Mouse (Mus musculus): ENCODE measurements around the gene Cryga. TPM values are rescaled to one million over a fixed set of nuclear protein-coding genes. Genes with fewer than 3 reads are reported as not detected.
"Not testable (repeated sequence)": the region's sequence is repeated elsewhere in the genome, so short reads cannot be mapped to it uniquely, and the experiment has no call there.

Cryga gene
- polyA plus RNA-seq, 1 experiment from 2014 or later, result not detected

DNA sequence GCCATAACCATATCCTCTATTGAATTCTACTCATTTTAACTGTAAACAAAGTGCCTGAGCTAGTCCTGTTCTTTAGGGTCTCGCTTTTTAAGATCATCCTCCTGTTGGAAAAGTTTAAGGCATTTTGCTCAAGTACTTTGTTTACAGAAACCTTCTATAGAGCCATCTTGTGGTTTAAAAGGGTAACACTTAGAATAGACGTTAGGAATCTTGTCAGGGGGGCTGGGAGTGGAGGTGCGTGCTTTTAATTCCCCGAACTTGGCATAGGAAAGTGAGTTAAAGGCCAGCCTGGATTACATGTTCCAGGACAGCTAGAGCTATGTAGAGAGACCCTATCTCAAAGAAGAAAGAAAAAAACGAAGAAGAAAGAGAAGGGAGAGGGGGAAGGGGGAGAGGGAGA lies 27.6 kb downstream of the Cryga start:
- no peaks in the 10 kb centered on the region for H3K9me3 ChIP-seq (ENCODE audit: control insufficient read depth, low read length)
- H3K36me3 ChIP-seq (ENCODE audit: control insufficient read depth, insufficient read depth, low read length), result no peaks in the 10 kb centered on the region
- H3K27ac ChIP-seq (replicated peaks; ENCODE audit: low read depth, low read length), result no peak overlapping the region
- WGBS, result 30% methylated on average over 5 of the region's 5 CpGs
- no peak overlapping the region for H3K4me2 ChIP-seq (ENCODE audit: low read length)
- no peaks in the 10 kb centered on the region for H3K27me3 ChIP-seq (ENCODE audit: control insufficient read depth, insufficient read depth, low read length)
- H3K4me1 ChIP-seq (ENCODE audit: control insufficient read depth, insufficient read depth, low read length), result no peaks in the 10 kb centered on the region
- H3K9ac ChIP-seq (replicated peaks; ENCODE audit: low read length), result no peak overlapping the region
- no peak overlapping the region for H3K4me3 ChIP-seq (replicated peaks; ENCODE audit: low read depth, low read length)
- no peak for ATAC-seq (ENCODE audit: low FRiP score, low TSS enrichment)
- DNase-seq, result peak; percentile 53

DNA sequence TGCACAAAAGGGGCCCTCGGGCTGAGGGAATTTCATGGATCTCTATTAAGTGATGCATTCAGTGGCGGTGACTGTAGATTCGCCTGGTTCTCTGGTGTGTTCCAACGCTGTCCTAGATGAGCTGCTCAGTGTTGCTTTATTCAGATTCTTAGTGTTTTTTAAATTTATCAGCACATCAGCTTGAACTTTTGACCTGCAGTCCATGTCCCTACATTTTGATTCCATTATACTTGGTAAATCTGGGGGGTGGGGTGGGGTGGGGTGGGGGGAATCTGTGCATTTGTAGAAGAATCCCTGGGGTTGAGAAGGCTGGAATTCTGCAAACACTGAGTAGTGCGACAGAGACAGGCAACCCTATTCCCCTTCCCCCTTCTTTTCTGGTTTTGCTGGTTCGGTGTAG lies 29.6 kb downstream of the Cryga start, which contains the start of gene Crygc:
Gene Crygc, minus strand, starts transcription at position 101 of the 400 bp plus-strand sequence.
- H3K4me2 ChIP-seq (ENCODE audit: low read length), result no peak within 1 kb of the TSS
- H3K9me3 ChIP-seq (ENCODE audit: control insufficient read depth, low read length), result no peaks in the 10 kb centered on the region
- H3K27ac ChIP-seq (replicated peaks; ENCODE audit: low read depth, low read length), result no peak within 1 kb of the TSS
- no peaks in the 10 kb centered on the region for H3K36me3 ChIP-seq (ENCODE audit: control insufficient read depth, insufficient read depth, low read length)
- ATAC-seq (ENCODE audit: low FRiP score, low TSS enrichment) (no peak), DNase-seq (no peak)
- H3K27me3 ChIP-seq (ENCODE audit: control insufficient read depth, insufficient read depth, low read length), result no peaks in the 10 kb centered on the region
- no peaks in the 10 kb centered on the region for H3K4me1 ChIP-seq (ENCODE audit: control insufficient read depth, insufficient read depth, low read length)
- no peak within 1 kb of the TSS for H3K4me3 ChIP-seq (replicated peaks; ENCODE audit: low read depth, low read length)
- WGBS, result 65% methylated on average over 6 of the region's 6 CpGs
- H3K9ac ChIP-seq (replicated peaks; ENCODE audit: low read length), result no peak within 1 kb of the TSS

DNA sequence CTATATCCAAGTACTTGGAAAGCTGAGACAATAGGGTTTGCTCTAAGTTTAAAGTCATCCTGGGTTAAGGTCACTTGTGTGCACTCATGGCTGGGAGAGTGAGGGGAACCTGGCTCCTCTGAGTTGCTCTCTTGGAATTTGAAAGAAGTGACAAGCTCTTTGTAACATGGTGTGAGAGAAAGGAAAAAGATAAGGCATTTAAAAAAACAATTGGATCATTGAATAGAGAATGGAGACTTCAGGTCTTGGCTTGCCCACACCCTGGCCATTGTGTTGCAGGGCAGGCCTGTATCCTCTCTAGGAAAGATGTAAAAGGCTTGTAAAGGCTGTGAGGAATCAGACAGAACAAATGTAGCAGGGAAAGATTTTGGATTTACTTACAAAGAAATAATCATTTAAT lies 35.3 kb downstream of the Cryga start:
- no peak for ATAC-seq (ENCODE audit: low FRiP score, low TSS enrichment)
- Histone ChIP-seq H3K27me3 (ENCODE audit: control insufficient read depth, insufficient read depth, low read length) (no peaks in the 10 kb centered on the region), H3K4me1 (ENCODE audit: control insufficient read depth, insufficient read depth, low read length) (no peaks in the 10 kb centered on the region)

DNA sequence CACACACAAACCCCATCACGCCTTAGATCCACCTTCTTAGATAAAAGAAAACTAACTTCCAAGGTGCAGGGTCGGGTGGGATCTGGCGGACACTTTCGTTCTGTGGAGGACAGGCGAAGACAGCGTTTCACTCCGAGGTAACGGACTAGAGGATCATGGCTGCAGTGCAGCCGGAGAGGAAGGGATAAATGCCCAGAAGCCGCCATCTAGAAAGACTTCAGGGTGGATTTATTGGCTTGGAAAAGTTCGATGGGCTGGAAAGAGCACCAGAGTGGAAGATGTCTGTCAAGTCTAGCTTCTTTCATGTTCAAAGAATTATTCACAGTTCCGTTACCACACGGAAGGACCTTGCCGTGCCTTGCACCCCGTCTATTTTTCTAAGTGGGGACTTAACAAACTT lies 39.0 kb downstream of the Cryga start:
- 87% methylated on average over 15 of the region's 15 CpGs for WGBS
- DNase-seq, result no peak

More for the DNA sequence above, 35.3 kb downstream of the Cryga start:
- Histone ChIP-seq H3K9me3 (ENCODE audit: control insufficient read depth, low read length) (no peaks in the 10 kb centered on the region), H3K36me3 (ENCODE audit: control insufficient read depth, insufficient read depth, low read length) (no peaks in the 10 kb centered on the region), H3K9ac (replicated peaks; ENCODE audit: low read length) (no peak overlapping the region), H3K27ac (replicated peaks; ENCODE audit: low read depth, low read length) (no peak overlapping the region), H3K4me2 (ENCODE audit: low read length) (no peak overlapping the region), H3K4me3 (replicated peaks; ENCODE audit: low read depth, low read length) (no peak overlapping the region)
- no peak for DNase-seq

DNA sequence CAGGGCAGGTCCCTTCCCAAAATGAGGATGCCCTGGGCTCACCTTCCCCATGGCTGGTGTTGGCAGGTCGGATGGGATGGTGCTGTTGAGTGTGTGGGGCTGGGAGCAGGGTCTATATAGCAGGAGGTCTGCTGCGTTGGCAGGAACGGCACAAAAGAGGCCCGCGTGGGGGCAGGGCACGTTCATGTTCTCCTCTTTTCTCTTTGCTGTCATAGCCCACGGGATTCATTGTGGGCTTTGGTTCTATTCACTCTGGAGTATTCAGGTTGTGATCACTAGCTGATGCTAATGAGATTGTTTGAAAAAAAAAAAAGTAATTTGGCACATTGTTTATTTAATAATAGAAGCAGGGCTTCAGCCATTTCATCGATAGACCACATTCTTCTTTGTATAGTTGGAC lies 39.8 kb downstream of the Cryga start, which contains the start of gene Crygd:
Gene Crygd, minus strand, starts transcription at position 101 of the 400 bp plus-strand sequence.
- 67% methylated on average over 8 of the region's 8 CpGs for WGBS

More for the DNA sequence above, 39.0 kb downstream of the Cryga start:
- Histone ChIP-seq H3K27ac (replicated peaks; ENCODE audit: low read depth, low read length) (no peak overlapping the region), H3K4me2 (ENCODE audit: low read length) (no peak overlapping the region), H3K36me3 (ENCODE audit: control insufficient read depth, insufficient read depth, low read length) (no peaks in the 10 kb centered on the region), H3K4me1 (ENCODE audit: control insufficient read depth, insufficient read depth, low read length) (no peaks in the 10 kb centered on the region), H3K4me3 (replicated peaks; ENCODE audit: low read depth, low read length) (no peak overlapping the region), H3K27me3 (ENCODE audit: control insufficient read depth, insufficient read depth, low read length) (no peaks in the 10 kb centered on the region), H3K9ac (replicated peaks; ENCODE audit: low read length) (no peak overlapping the region), H3K9me3 (ENCODE audit: control insufficient read depth, low read length) (no peaks in the 10 kb centered on the region)
- no peak for ATAC-seq (ENCODE audit: low FRiP score, low TSS enrichment)

DNA sequence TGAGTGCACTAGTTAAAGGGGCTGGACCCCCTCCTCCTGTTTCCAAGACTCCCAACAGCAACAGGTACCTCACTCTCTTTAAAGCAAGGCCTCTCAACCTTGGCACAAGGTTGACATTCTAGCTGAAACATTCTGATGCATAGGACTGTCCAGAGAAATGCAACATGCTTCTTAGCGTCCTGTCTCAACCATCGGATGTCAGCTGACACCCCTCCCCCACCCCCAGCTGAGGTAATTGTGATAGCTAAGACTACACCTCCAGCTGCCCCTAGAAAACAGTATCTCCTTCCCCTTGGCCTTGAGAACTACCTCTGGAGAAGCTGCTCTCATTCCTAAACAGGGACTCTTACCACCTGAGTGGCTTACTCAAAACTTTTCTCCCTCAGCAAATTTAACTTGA lies 51.0 kb downstream of the Cryga start:
- DNase-seq (no peak), ATAC-seq (ENCODE audit: low FRiP score, low TSS enrichment) (no peak)
- WGBS, result 44% methylated on average over 2 of the region's 2 CpGs
- Histone ChIP-seq H3K4me3 (replicated peaks; ENCODE audit: low read depth, low read length) (no peak overlapping the region), H3K4me2 (ENCODE audit: low read length) (no peak overlapping the region), H3K4me1 (ENCODE audit: control insufficient read depth, insufficient read depth, low read length) (no peaks in the 10 kb centered on the region), H3K36me3 (ENCODE audit: control insufficient read depth, insufficient read depth, low read length) (no peaks in the 10 kb centered on the region), H3K9me3 (ENCODE audit: control insufficient read depth, low read length) (no peaks in the 10 kb centered on the region), H3K27me3 (ENCODE audit: control insufficient read depth, insufficient read depth, low read length) (no peaks in the 10 kb centered on the region), H3K27ac (replicated peaks; ENCODE audit: low read depth, low read length) (no peak overlapping the region), H3K9ac (replicated peaks; ENCODE audit: low read length) (no peak overlapping the region)

More for the DNA sequence above, 39.8 kb downstream of the Cryga start, which contains the start of gene Crygd:
- H3K27me3 ChIP-seq (ENCODE audit: control insufficient read depth, insufficient read depth, low read length), result no peaks in the 10 kb centered on the region
- no peak within 1 kb of the TSS for H3K27ac ChIP-seq (replicated peaks; ENCODE audit: low read depth, low read length)
- no peak within 1 kb of the TSS for H3K9ac ChIP-seq (replicated peaks; ENCODE audit: low read length)
- no peak within 1 kb of the TSS for H3K4me2 ChIP-seq (ENCODE audit: low read length)
- no peaks in the 10 kb centered on the region for H3K36me3 ChIP-seq (ENCODE audit: control insufficient read depth, insufficient read depth, low read length)
- H3K4me1 ChIP-seq (ENCODE audit: control insufficient read depth, insufficient read depth, low read length), result no peaks in the 10 kb centered on the region
- no peak for ATAC-seq (ENCODE audit: low FRiP score, low TSS enrichment)
- no peak for DNase-seq
- H3K4me3 ChIP-seq (replicated peaks; ENCODE audit: low read depth, low read length), result no peak within 1 kb of the TSS
- no peaks in the 10 kb centered on the region for H3K9me3 ChIP-seq (ENCODE audit: control insufficient read depth, low read length)

DNA sequence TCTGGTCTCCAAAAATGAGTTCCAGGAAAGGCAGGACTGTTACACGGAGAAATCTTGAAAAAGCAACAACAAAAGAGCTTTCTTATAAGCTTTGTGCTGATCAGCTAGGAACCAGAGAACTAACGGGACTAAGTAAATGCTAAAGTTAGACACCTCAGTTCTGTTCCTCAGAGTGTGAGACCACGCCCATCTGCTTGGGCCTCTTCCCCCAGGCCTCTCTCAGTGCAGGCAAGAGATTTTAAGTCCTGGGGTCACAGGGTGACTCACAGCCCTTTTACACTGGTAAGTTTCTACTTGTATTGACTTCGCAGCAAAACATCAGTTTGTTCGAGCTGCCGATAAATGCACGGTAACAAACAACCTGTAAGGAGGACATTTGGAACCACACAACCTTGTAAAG lies 51.5 kb downstream of the Cryga start:
- Histone ChIP-seq H3K4me3 (replicated peaks; ENCODE audit: low read depth, low read length) (no peak overlapping the region), H3K4me2 (ENCODE audit: low read length) (no peak overlapping the region), H3K27me3 (ENCODE audit: control insufficient read depth, insufficient read depth, low read length) (no peaks in the 10 kb centered on the region), H3K27ac (replicated peaks; ENCODE audit: low read depth, low read length) (no peak overlapping the region), H3K4me1 (ENCODE audit: control insufficient read depth, insufficient read depth, low read length) (no peaks in the 10 kb centered on the region), H3K36me3 (ENCODE audit: control insufficient read depth, insufficient read depth, low read length) (no peaks in the 10 kb centered on the region), H3K9me3 (ENCODE audit: control insufficient read depth, low read length) (no peaks in the 10 kb centered on the region), H3K9ac (replicated peaks; ENCODE audit: low read length) (no peak overlapping the region)
- 66% methylated on average over 7 of the region's 7 CpGs for WGBS
- DNase-seq, result no peak
- ATAC-seq (ENCODE audit: low FRiP score, low TSS enrichment), result no peak

DNA sequence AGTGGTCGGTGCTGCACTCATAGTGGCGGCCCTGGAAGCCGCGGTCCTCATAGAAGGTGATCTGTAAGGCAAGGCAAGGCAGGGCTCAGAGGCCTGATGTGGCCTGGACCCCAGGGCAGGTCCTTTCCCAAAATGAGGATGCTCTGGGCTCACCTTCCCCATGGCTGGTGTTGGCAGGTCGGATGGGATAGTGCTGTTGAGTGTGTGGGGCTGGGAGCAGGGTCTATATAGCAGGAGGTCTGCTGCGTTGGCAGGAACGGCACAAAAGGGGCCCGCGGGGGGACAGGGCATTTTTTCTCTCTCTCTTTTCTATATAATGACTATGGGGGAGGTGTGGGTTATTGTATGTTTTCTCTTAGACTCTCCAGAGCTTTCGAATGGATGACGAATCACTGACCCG lies 52.2 kb downstream of the Cryga start, which contains the start of gene Cryge:
Gene Cryge, minus strand, starts transcription at position 198 of the 400 bp plus-strand sequence.
- H3K27ac ChIP-seq (replicated peaks; ENCODE audit: low read depth, low read length); H3K27me3 ChIP-seq (ENCODE audit: control insufficient read depth, insufficient read depth, low read length); H3K9me3 ChIP-seq (ENCODE audit: control insufficient read depth, low read length); DNase-seq; H3K4me3 ChIP-seq (replicated peaks; ENCODE audit: low read depth, low read length); H3K9ac ChIP-seq (replicated peaks; ENCODE audit: low read length); H3K36me3 ChIP-seq (ENCODE audit: control insufficient read depth, insufficient read depth, low read length); H3K4me1 ChIP-seq (ENCODE audit: control insufficient read depth, insufficient read depth, low read length); ATAC-seq (ENCODE audit: low FRiP score, low TSS enrichment); H3K4me2 ChIP-seq (ENCODE audit: low read length): not testable (repeated sequence)
- WGBS, result 64% methylated on average over 10 of the region's 12 CpGs

All from midbrain, embryonic 14.5 days (tissue).